Mouse (Mus musculus) erythroid progenitor cell, adult 5-6 weeks (primary cell): ENCODE measurements around the gene Itpr1. TPM values are rescaled to one million over a fixed set of nuclear protein-coding genes. Genes with fewer than 3 reads are reported as not detected.

ENCODE experiments used
- ATAC-seq: replicated peaks from 2 replicates; pipeline ENCODE4 v1.8.0; 2016; ENCODE audit warnings: moderate number of reproducible peaks, mild to moderate bottlenecking, moderate TSS enrichment, inconsistent platforms; ENCODE audit not compliant: poor library complexity, low FRiP score, severe bottlenecking
- total RNA-seq, 2 experiments: library from RNA; stranded (forward) in 1 of 2; stranded (reverse) in 1 of 2; fragments of 150-400 nt in 1 of 2; fragments of 186-747, 209-891 nt in 1 of 2; gene quantifications; 2 replicates each; pipeline versions ENCODE4 v1.2.3 to v1.2.4; 2015 to 2017; ENCODE audit warnings: low replicate concordance in 2 of 2

Gene Itpr1
- total RNA-seq, 2 experiments from 2014 or later: 4.6 to 13.0 TPM

GRCm38 (mm10) chr6:108519327-108519726 is 306.4 kb downstream of the Itpr1 start:
- no peak for ATAC-seq

- ATAC-seq: no peak
Observed at GRCm38 (mm10) chr6:108523956-108524616, 311.2 kb downstream of the Itpr1 start.

- no peak for ATAC-seq
Observed at GRCm38 (mm10) chr6:108524617-108525010, 311.7 kb downstream of the Itpr1 start.

GRCm38 (mm10) chr6:108527560-108527959 is 314.7 kb downstream of the Itpr1 start:
- no peak for ATAC-seq

GRCm38 (mm10) chr6:108527993-108528392 is 315.1 kb downstream of the Itpr1 start:
- no peak for ATAC-seq

- ATAC-seq: peak; percentile 82
Observed at GRCm38 (mm10) chr6:108529150-108529549, 316.3 kb downstream of the Itpr1 start.

- no peak for ATAC-seq
Observed at GRCm38 (mm10) chr6:108530781-108531323, 318.0 kb downstream of the Itpr1 start.

GRCm38 (mm10) chr6:108531324-108532311 is 318.7 kb downstream of the Itpr1 start:
- peak; percentile 52 for ATAC-seq

- no peak for ATAC-seq
Observed at GRCm38 (mm10) chr6:108532486-108533179, 319.7 kb downstream of the Itpr1 start.

- ATAC-seq: no peak
Observed at GRCm38 (mm10) chr6:108534139-108534538, 321.2 kb downstream of the Itpr1 start.

GRCm38 (mm10) chr6:108534596-108534995 is 321.7 kb downstream of the Itpr1 start:
- ATAC-seq: no peak

- no peak for ATAC-seq
Observed at GRCm38 (mm10) chr6:108535309-108535708, 322.4 kb downstream of the Itpr1 start.

- no peak for ATAC-seq
Observed at GRCm38 (mm10) chr6:108536546-108537317, 323.8 kb downstream of the Itpr1 start.

GRCm38 (mm10) chr6:108538406-108538805 is 325.5 kb downstream of the Itpr1 start:
- no peak for ATAC-seq

GRCm38 (mm10) chr6:108540441-108540840 is 327.5 kb downstream of the Itpr1 start:
- no peak for ATAC-seq

- no peak for ATAC-seq
Observed at GRCm38 (mm10) chr6:108544917-108545316, 332.0 kb downstream of the Itpr1 start.

GRCm38 (mm10) chr6:108545464-108545863 is 332.6 kb downstream of the Itpr1 start:
- ATAC-seq: no peak

- no peak for ATAC-seq
Observed at GRCm38 (mm10) chr6:108548413-108548812, 335.5 kb downstream of the Itpr1 start.

- no peak for ATAC-seq
Observed at GRCm38 (mm10) chr6:108549495-108549935, 336.6 kb downstream of the Itpr1 start.
